Mouse (Mus musculus) cerebellum, adult 9-11 months (tissue): Measurements from ENCODE around the gene Dnah2.
"Not testable (repeated sequence)": the region's sequence is repeated elsewhere in the genome, so short reads cannot be mapped to it uniquely, and the experiment has no call there.

Source experiments
- DNase-seq: peaks from one replicate; pipeline ENCODE4 v3.0.0; 2022

Gene Dnah2

GRCm38 (mm10) chr11:69560896-69561854 lies 12.3 kb upstream of the Dnah2 start:
- DNase-seq, result no peak

GRCm38 (mm10) chr11:69559851-69560765 lies 11.2 kb upstream of the Dnah2 start, which contains the start of gene Efnb3:
Efnb3 (minus strand) TSS chr11:69560205.
- no peak for DNase-seq

GRCm38 (mm10) chr11:69559183-69559582 lies 10.3 kb upstream of the Dnah2 start:
- no peak for DNase-seq

- no peak for DNase-seq
Observed at GRCm38 (mm10) chr11:69558756-69559155, 9.8 kb upstream of the Dnah2 start.

GRCm38 (mm10) chr11:69557381-69557958 lies 8.6 kb upstream of the Dnah2 start:
- DNase-seq, result no peak

- DNase-seq, result no peak
Observed at GRCm38 (mm10) chr11:69554539-69555140, 5.7 kb upstream of the Dnah2 start.

- DNase-seq, result no peak
Observed at GRCm38 (mm10) chr11:69553341-69553721, 4.4 kb upstream of the Dnah2 start.

- no peak for DNase-seq
Observed at GRCm38 (mm10) chr11:69552622-69553340, 3.9 kb upstream of the Dnah2 start.

- no peak for DNase-seq
Observed at GRCm38 (mm10) chr11:69551310-69551709, 2.4 kb upstream of the Dnah2 start.

GRCm38 (mm10) chr11:69547071-69547470 lies 1.8 kb downstream of the Dnah2 start:
- DNase-seq, result no peak

- DNase-seq, result peak; percentile 76
Observed at GRCm38 (mm10) chr11:69546423-69547053, 2.4 kb downstream of the Dnah2 start.

GRCm38 (mm10) chr11:69545957-69546356 lies 3.0 kb downstream of the Dnah2 start:
- no peak for DNase-seq

GRCm38 (mm10) chr11:69543598-69543997 lies 5.3 kb downstream of the Dnah2 start:
- DNase-seq, result no peak

GRCm38 (mm10) chr11:69541741-69542140 lies 7.2 kb downstream of the Dnah2 start:
- not testable (repeated sequence) for DNase-seq

GRCm38 (mm10) chr11:69540700-69541099 lies 8.2 kb downstream of the Dnah2 start:
- no peak for DNase-seq

GRCm38 (mm10) chr11:69534990-69535389 lies 13.9 kb downstream of the Dnah2 start:
- no peak for DNase-seq

GRCm38 (mm10) chr11:69532480-69533150 lies 16.3 kb downstream of the Dnah2 start:
- peak; percentile 31 for DNase-seq

GRCm38 (mm10) chr11:69530755-69531154 lies 18.2 kb downstream of the Dnah2 start:
- DNase-seq, result not testable (repeated sequence)

- not testable (repeated sequence) for DNase-seq
Observed at GRCm38 (mm10) chr11:69530281-69530680, 18.6 kb downstream of the Dnah2 start.

- no peak for DNase-seq
Observed at GRCm38 (mm10) chr11:69528031-69528390, 20.9 kb downstream of the Dnah2 start.
